Mouse (Mus musculus): ENCODE results near the gene H2-DMa. TPM values are rescaled to one million over a fixed set of nuclear protein-coding genes. Genes with fewer than 3 reads are reported as not detected.

Gene H2-DMa
- polyA plus RNA-seq, 1 experiment from 2014 or later: 14.2 TPM

GRCm38 (mm10) chr17:34120814-34121171, 1.5 kb downstream of the H2-DMa start:
- H3K4me2 ChIP-seq (replicated peaks): peak overlapping the region; percentile 98
- H3K4me3 ChIP-seq: peak overlapping the region; percentile 99
- peaks cover 34% of the 10 kb centered on the region for H3K4me1 ChIP-seq
- no peaks in the 10 kb centered on the region for H3K27me3 ChIP-seq
- WGBS: under 1% methylated on average over 31 of the region's 31 CpGs
- peak overlapping the region; percentile 91 for H3K9ac ChIP-seq
- no peaks in the 10 kb centered on the region for H3K9me3 ChIP-seq (replicated peaks)
- peaks cover 27% of the 10 kb centered on the region for H3K36me3 ChIP-seq
- H3K27ac ChIP-seq: peak overlapping the region; percentile 100
- peak; percentile 12 for ATAC-seq (ENCODE audit: low FRiP score)

- H3K27ac ChIP-seq: peak overlapping the region; percentile 100
- H3K27me3 ChIP-seq: no peaks in the 10 kb centered on the region
- no peaks in the 10 kb centered on the region for H3K9me3 ChIP-seq (replicated peaks)
- peaks cover 30% of the 10 kb centered on the region for H3K4me1 ChIP-seq
- peak overlapping the region; percentile 98 for H3K4me2 ChIP-seq (replicated peaks)
- H3K36me3 ChIP-seq: peaks cover 23% of the 10 kb centered on the region
- H3K9ac ChIP-seq: peak overlapping the region; percentile 91
- peak overlapping the region; percentile 99 for H3K4me3 ChIP-seq
- under 1% methylated on average over 29 of the region's 35 CpGs for WGBS
- peak; percentile 22 for ATAC-seq (ENCODE audit: low FRiP score)
These were observed 2.0 kb downstream of the H2-DMa start for GRCm38 (mm10) chr17:34121172-34121878.

- peaks cover 25% of the 10 kb centered on the region for H3K4me1 ChIP-seq
- H3K36me3 ChIP-seq: peaks cover 18% of the 10 kb centered on the region
- H3K27me3 ChIP-seq: no peaks in the 10 kb centered on the region
- H3K9me3 ChIP-seq (replicated peaks): no peaks in the 10 kb centered on the region
- ATAC-seq (ENCODE audit: low FRiP score): peak; percentile 32
- 0% methylated on average over 7 of the region's 10 CpGs for WGBS
- peak overlapping the region; percentile 98 for H3K4me2 ChIP-seq (replicated peaks)
- peak overlapping the region; percentile 99 for H3K4me3 ChIP-seq
- peak overlapping the region; percentile 100 for H3K27ac ChIP-seq
- peak overlapping the region; percentile 91 for H3K9ac ChIP-seq
These were observed 2.5 kb downstream of the H2-DMa start for GRCm38 (mm10) chr17:34121879-34122187.

- Histone ChIP-seq H3K9me3 (replicated peaks) (no peaks in the 10 kb centered on the region), H3K4me3 (peak within 1 kb of the TSS; percentile 99), H3K4me1 (peaks cover 19% of the 10 kb centered on the region), H3K36me3 (peaks cover 13% of the 10 kb centered on the region), H3K4me2 (replicated peaks) (peak within 1 kb of the TSS; percentile 98), H3K27ac (peak within 1 kb of the TSS; percentile 100), H3K9ac (peak within 1 kb of the TSS; percentile 91), H3K27me3 (no peaks in the 10 kb centered on the region)
- WGBS: 1% methylated on average over 48 of the region's 75 CpGs
- peak; percentile 51 for ATAC-seq (ENCODE audit: low FRiP score)
These were observed 3.0 kb downstream of the H2-DMa start, which contains the start of gene Brd2 for GRCm38 (mm10) chr17:34122188-34122984. Gene Brd2, minus strand, starts transcription at chr17:34122634.

- H3K4me3 ChIP-seq: peak overlapping the region; percentile 99
- H3K27ac ChIP-seq: peak overlapping the region; percentile 100
- WGBS: 3% methylated on average over 7 of the region's 7 CpGs
- H3K9me3 ChIP-seq (replicated peaks): no peaks in the 10 kb centered on the region
- H3K4me1 ChIP-seq: peaks cover 20% of the 10 kb centered on the region
- no peaks in the 10 kb centered on the region for H3K27me3 ChIP-seq
- peaks cover 6% of the 10 kb centered on the region for H3K36me3 ChIP-seq
- peak overlapping the region; percentile 91 for H3K9ac ChIP-seq
- no peak for ATAC-seq (ENCODE audit: low FRiP score)
- H3K4me2 ChIP-seq (replicated peaks): peak overlapping the region; percentile 98
These were observed 3.8 kb downstream of the H2-DMa start for GRCm38 (mm10) chr17:34123111-34123510.

GRCm38 (mm10) chr17:34123518-34123917, 4.2 kb downstream of the H2-DMa start:
- Histone ChIP-seq H3K4me1 (peaks cover 24% of the 10 kb centered on the region), H3K27me3 (no peaks in the 10 kb centered on the region), H3K36me3 (peaks cover 2% of the 10 kb centered on the region), H3K4me2 (replicated peaks) (peak overlapping the region; percentile 98), H3K27ac (peak overlapping the region; percentile 100), H3K4me3 (peak overlapping the region; percentile 99), H3K9ac (peak overlapping the region; percentile 91), H3K9me3 (replicated peaks) (no peaks in the 10 kb centered on the region)
- WGBS: 3% methylated on average over 2 of the region's 2 CpGs
- no peak for ATAC-seq (ENCODE audit: low FRiP score)

GRCm38 (mm10) chr17:34124649-34125048, 5.3 kb downstream of the H2-DMa start:
- Histone ChIP-seq H3K27me3 (no peaks in the 10 kb centered on the region; the same call in 1 of the 2 replicates), H3K4me3 (no peak overlapping the region), H3K9ac (no peak overlapping the region), H3K36me3 (no peaks in the 10 kb centered on the region), H3K27ac (no peak overlapping the region), H3K9me3 (replicated peaks) (no peaks in the 10 kb centered on the region), H3K4me1 (peaks cover 35% of the 10 kb centered on the region), H3K4me2 (replicated peaks) (no peak overlapping the region)
- ATAC-seq (ENCODE audit: low FRiP score): no peak
- WGBS: 79% methylated on average over 6 of the region's 6 CpGs

- H3K27ac ChIP-seq: no peak overlapping the region
- no peak overlapping the region for H3K4me3 ChIP-seq
- H3K9me3 ChIP-seq (replicated peaks): no peaks in the 10 kb centered on the region
- no peak overlapping the region for H3K9ac ChIP-seq
- WGBS: 56% methylated on average over 9 of the region's 9 CpGs
- no peak for ATAC-seq (ENCODE audit: low FRiP score)
- H3K4me2 ChIP-seq (replicated peaks): no peak overlapping the region
- H3K4me1 ChIP-seq: peaks cover 35% of the 10 kb centered on the region
- H3K27me3 ChIP-seq: no peaks in the 10 kb centered on the region; the same call in 1 of the 2 replicates
- no peaks in the 10 kb centered on the region for H3K36me3 ChIP-seq
These were observed 7.6 kb downstream of the H2-DMa start for GRCm38 (mm10) chr17:34126826-34127420.

- no peak for ATAC-seq (ENCODE audit: low FRiP score)
- H3K4me3 ChIP-seq: no peak overlapping the region
- no peak overlapping the region for H3K9ac ChIP-seq
- H3K36me3 ChIP-seq: no peaks in the 10 kb centered on the region
- 32% methylated on average over 6 of the region's 6 CpGs for WGBS
- H3K27ac ChIP-seq: no peak overlapping the region
- H3K27me3 ChIP-seq: no peaks in the 10 kb centered on the region; the same call in 1 of the 2 replicates
- H3K9me3 ChIP-seq (replicated peaks): no peaks in the 10 kb centered on the region
- peaks cover 35% of the 10 kb centered on the region for H3K4me1 ChIP-seq
- no peak overlapping the region for H3K4me2 ChIP-seq (replicated peaks)
These were observed 8.1 kb downstream of the H2-DMa start for GRCm38 (mm10) chr17:34127475-34127874.

- Histone ChIP-seq H3K4me1 (peaks cover 31% of the 10 kb centered on the region), H3K9ac (0 out of 2 replicates have a peak overlapping the region, but pooled peaks have one; percentile 45), H3K4me2 (replicated peaks) (peak overlapping the region; percentile 30), H3K27me3 (no peaks in the 10 kb centered on the region; the same call in 1 of the 2 replicates), H3K9me3 (replicated peaks) (no peaks in the 10 kb centered on the region), H3K36me3 (no peaks in the 10 kb centered on the region), H3K27ac (no peak overlapping the region), H3K4me3 (0 out of 2 replicates have a peak overlapping the region, but pooled peaks have one; percentile 6)
- WGBS: 25% methylated on average over 13 of the region's 13 CpGs
- no peak for ATAC-seq (ENCODE audit: low FRiP score)
These were observed 9.1 kb downstream of the H2-DMa start for GRCm38 (mm10) chr17:34128264-34128937.

GRCm38 (mm10) chr17:34128944-34129791, 9.8 kb downstream of the H2-DMa start:
- peak overlapping the region; percentile 30 for H3K4me2 ChIP-seq (replicated peaks)
- no peak overlapping the region for H3K27ac ChIP-seq
- WGBS: 24% methylated on average over 18 of the region's 18 CpGs
- 0 out of 2 replicates have a peak overlapping the region, but pooled peaks have one; percentile 6 for H3K4me3 ChIP-seq
- H3K4me1 ChIP-seq: peaks cover 23% of the 10 kb centered on the region
- H3K9me3 ChIP-seq (replicated peaks): no peaks in the 10 kb centered on the region
- no peaks in the 10 kb centered on the region for H3K36me3 ChIP-seq
- H3K9ac ChIP-seq: 0 out of 2 replicates have a peak overlapping the region, but pooled peaks have one; percentile 45
- no peak for ATAC-seq (ENCODE audit: low FRiP score)
- H3K27me3 ChIP-seq: no peaks in the 10 kb centered on the region; the same call in 1 of the 2 replicates
